Mouse (Mus musculus) brain, embryonic 14.5 days (tissue): Measurements from ENCODE around the gene Atad3a.

Source experiments
- CTCF ChIP-seq: fragments of 200-500 bp; IDR thresholded peaks from 2 replicates; pipeline ENCODE4 v1.5.1; 2012; ENCODE audit warnings: inconsistent platforms, mild to moderate bottlenecking, moderate library complexity, borderline replicate concordance; ENCODE audit not compliant: insufficient read depth, insufficient read length; ENCODE audit errors: extremely low read depth
- POLR2A ChIP-seq: fragments of 200-500 bp; IDR thresholded peaks from 2 replicates; pipeline ENCODE4 v1.6.1; 2012; ENCODE audit warnings: mild to moderate bottlenecking, inconsistent platforms, borderline replicate concordance; ENCODE audit not compliant: poor library complexity, insufficient read depth, insufficient read length, severe bottlenecking; ENCODE audit errors: extremely low read depth

DNA sequence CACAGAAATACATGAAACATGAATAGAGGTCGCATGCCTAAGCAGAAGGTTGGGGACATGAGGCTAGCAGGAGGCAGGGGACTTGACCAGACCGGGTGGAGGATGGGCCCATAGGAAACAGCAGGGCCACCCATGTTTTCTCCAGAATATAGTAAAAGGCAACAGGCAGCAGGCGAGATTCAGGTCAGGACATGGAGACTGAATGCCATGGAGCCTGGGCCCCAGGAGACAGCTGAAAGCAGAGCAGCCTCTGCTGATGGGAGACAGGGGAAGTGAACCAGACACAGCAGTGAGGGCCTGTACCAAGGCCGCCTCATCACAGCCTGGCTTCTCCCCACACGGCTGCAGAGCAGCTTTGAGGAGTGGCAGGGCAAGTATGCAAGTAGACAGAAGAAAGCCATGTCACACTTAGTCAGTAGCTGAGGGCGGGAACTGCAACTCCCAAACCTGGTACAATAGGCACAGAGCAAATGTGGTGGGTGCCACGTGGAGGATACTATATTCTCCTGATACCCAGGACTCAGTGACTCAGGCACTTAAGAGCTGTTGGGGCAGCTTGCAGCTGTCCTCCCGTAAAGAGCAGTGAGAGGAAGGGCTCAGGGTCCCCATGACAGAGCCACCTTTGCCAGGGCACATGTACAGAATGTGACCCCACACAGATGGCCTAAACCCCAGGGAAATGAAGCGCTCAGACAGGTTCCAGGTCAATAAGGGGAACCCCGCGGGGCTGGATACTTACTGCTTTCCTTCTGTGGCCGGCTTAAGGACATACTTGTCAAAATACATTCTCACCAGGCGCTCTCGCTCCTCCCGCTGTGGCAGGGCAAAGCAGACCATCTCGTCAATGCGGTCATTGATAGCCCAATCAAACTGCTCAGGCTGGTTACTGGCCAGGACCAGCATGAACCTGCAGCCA lies 14.1 kb downstream of the Atad3a start:
- TF ChIP-seq POLR2A: no peak
- no peak for TF ChIP-seq CTCF
